Mouse (Mus musculus) forebrain, embryonic 14.5 days (tissue): ENCODE measurements around the gene Rhno1. TPM values are rescaled to one million over a fixed set of nuclear protein-coding genes. Genes with fewer than 3 reads are reported as not detected.
A peak's percentile ranks its signal among the peaks of the same experiment; 100 is the strongest.

ENCODE experiments used
- ATAC-seq: fragments of 200-750 bp; cut with Nextera tagmentation; 2 replicates; pipeline ENCODE4 v1.8.0; 2017; ENCODE audit warnings: mild to moderate bottlenecking, moderate library complexity
- DNase-seq: peaks from one replicate; pipeline ENCODE4 v3.0.0-alpha.2; 2015; ENCODE audit warnings: low spot score
- H3K27ac ChIP-seq: fragments of 300-500 bp; sonication (generic); 2 replicates; pipeline ENCODE4 v1.5.1; 2014; ENCODE audit warnings: low read depth, mild to moderate bottlenecking, control low read depth, low read length, moderate library complexity
- H3K27me3 ChIP-seq: fragments of 300-500 bp; sonication (generic); replicated peaks from 2 replicates; pipeline ENCODE4 v1.6.1; 2014; ENCODE audit warnings: low read length, control low read depth, mixed read lengths; ENCODE audit not compliant: control insufficient read depth, insufficient read depth
- H3K36me3 ChIP-seq: fragments of 300-500 bp; sonication (generic); 2 replicates; pipeline ENCODE4 v1.6.1; 2014; ENCODE audit warnings: low read length, control low read depth; ENCODE audit not compliant: control insufficient read depth, insufficient read depth
- H3K4me1 ChIP-seq: fragments of 300-500 bp; sonication (generic); 2 replicates; pipeline ENCODE4 v1.6.1; 2014; ENCODE audit warnings: antibody characterized with exemption, low read length, control low read depth; ENCODE audit not compliant: control insufficient read depth, insufficient read depth
- H3K4me2 ChIP-seq: fragments of 300-500 bp; sonication (generic); 2 replicates; pipeline ENCODE4 v1.6.1; 2014; ENCODE audit warnings: mild to moderate bottlenecking, control low read depth, low read length
- H3K4me3 ChIP-seq: fragments of 300-500 bp; sonication (generic); 2 replicates; pipeline ENCODE4 v1.5.1; 2014; ENCODE audit warnings: low read depth, low read length, control low read depth
- H3K9ac ChIP-seq: fragments of 300-500 bp; sonication (generic); 2 replicates; pipeline ENCODE4 v1.6.1; 2014; ENCODE audit warnings: mild to moderate bottlenecking, low read length, control low read depth, moderate library complexity
- H3K9me3 ChIP-seq: fragments of 300-500 bp; sonication (generic); replicated peaks from 2 replicates; pipeline ENCODE4 v1.6.1; 2016; ENCODE audit warnings: low read length, control low read depth, mixed read lengths; ENCODE audit not compliant: control insufficient read depth
- WGBS: fragments of 180-500 bp; shearing (Covaris S2); extraction: QIAGEN DNeasy Blood & Tissue Kit; methylation state at CpG from one replicate; pipeline ENCODE4 v1.1.7; 2014; 5-methylcytosine and 5-hydroxymethylcytosine counted together
- polyA plus RNA-seq: library from polyadenylated mRNA; unstranded; fragments of >200 nt; fragmentation: Nextera tagmentation; extraction: Ambion mirVana; gene quantifications from 2 replicates; pipeline ENCODE4 v1.2.1, GENCODE M21; 2014

The Rhno1 gene
- 128 and 131 TPM in 2 replicates for polyA plus RNA-seq

GRCm38 (mm10) chr6:128362381-128363006 lies at the start of gene Rhno1, which contains the start of gene Foxm1:
TSS of gene Rhno1 (minus strand) at chr6:128362911.
TSS of gene Foxm1 (plus strand) at chr6:128362967.
- Histone ChIP-seq H3K36me3 (peaks cover 34% of the 10 kb centered on the region), H3K9me3 (no peaks in the 10 kb centered on the region), H3K27ac (peak within 1 kb of the TSS; percentile 91), H3K4me2 (peak within 1 kb of the TSS; percentile 90), H3K4me3 (peak within 1 kb of the TSS; percentile 88), H3K9ac (peak within 1 kb of the TSS; percentile 93), H3K4me1 (peaks cover 12% of the 10 kb centered on the region), H3K27me3 (no peaks in the 10 kb centered on the region)
- WGBS: under 1% methylated on average over 72 of the region's 76 CpGs
- DNase-seq (peak; percentile 92), ATAC-seq (peak; percentile 90)

- H3K27ac ChIP-seq: no peak overlapping the region
- H3K36me3 ChIP-seq: peaks cover 65% of the 10 kb centered on the region
- ATAC-seq (peak; percentile 54), DNase-seq (peak; percentile 83)
- no peaks in the 10 kb centered on the region for H3K9me3 ChIP-seq
- no peak overlapping the region for H3K4me2 ChIP-seq
- no peak overlapping the region for H3K9ac ChIP-seq
- no peak overlapping the region for H3K4me3 ChIP-seq
- 16% methylated on average over 3 of the region's 3 CpGs for WGBS
- no peaks in the 10 kb centered on the region for H3K27me3 ChIP-seq
- H3K4me1 ChIP-seq: no peaks in the 10 kb centered on the region
Measured at GRCm38 (mm10) chr6:128411115-128411514, 48.4 kb upstream of the Rhno1 start.

GRCm38 (mm10) chr6:128410305-128410704 lies 47.6 kb upstream of the Rhno1 start:
- Histone ChIP-seq H3K27ac (no peak overlapping the region), H3K9me3 (no peaks in the 10 kb centered on the region), H3K36me3 (peaks cover 67% of the 10 kb centered on the region), H3K4me2 (no peak overlapping the region), H3K27me3 (no peaks in the 10 kb centered on the region), H3K4me1 (no peaks in the 10 kb centered on the region), H3K4me3 (no peak overlapping the region), H3K9ac (no peak overlapping the region)
- DNase-seq: no peak
- WGBS: 93% methylated on average over 13 of the region's 13 CpGs
- no peak for ATAC-seq

GRCm38 (mm10) chr6:128408544-128409125 lies 45.9 kb upstream of the Rhno1 start:
- ATAC-seq (no peak), DNase-seq (no peak)
- Histone ChIP-seq H3K9ac (no peak overlapping the region), H3K4me3 (no peak overlapping the region), H3K4me2 (no peak overlapping the region), H3K27me3 (no peaks in the 10 kb centered on the region), H3K27ac (no peak overlapping the region), H3K36me3 (peaks cover 61% of the 10 kb centered on the region), H3K9me3 (no peaks in the 10 kb centered on the region), H3K4me1 (no peaks in the 10 kb centered on the region)
- WGBS: 93% methylated on average over 7 of the region's 7 CpGs

- Histone ChIP-seq H3K27me3 (no peaks in the 10 kb centered on the region), H3K36me3 (peaks cover 34% of the 10 kb centered on the region), H3K4me3 (no peak overlapping the region), H3K9ac (no peak overlapping the region), H3K4me1 (no peaks in the 10 kb centered on the region), H3K9me3 (no peaks in the 10 kb centered on the region), H3K4me2 (no peak overlapping the region), H3K27ac (no peak overlapping the region)
- WGBS: 57% methylated on average over 5 of the region's 5 CpGs
- DNase-seq (peak; percentile 11), ATAC-seq (no peak)
Measured at GRCm38 (mm10) chr6:128404708-128405107, 42.0 kb upstream of the Rhno1 start.

GRCm38 (mm10) chr6:128399421-128400185 lies 36.9 kb upstream of the Rhno1 start:
- ATAC-seq (peak; percentile 84), DNase-seq (peak; percentile 53)
- 45% methylated on average over 21 of the region's 21 CpGs for WGBS
- no peaks in the 10 kb centered on the region for H3K36me3 ChIP-seq
- H3K27ac ChIP-seq: peak overlapping the region; percentile 48
- H3K9me3 ChIP-seq: no peaks in the 10 kb centered on the region
- H3K9ac ChIP-seq: peak overlapping the region; percentile 50
- no peaks in the 10 kb centered on the region for H3K27me3 ChIP-seq
- no peaks in the 10 kb centered on the region for H3K4me1 ChIP-seq
- H3K4me3 ChIP-seq: peak overlapping the region; percentile 1; the same call in 1 of the 2 replicates
- H3K4me2 ChIP-seq: peak overlapping the region; percentile 42

GRCm38 (mm10) chr6:128398996-128399395 lies 36.3 kb upstream of the Rhno1 start, which contains the start of gene Nrip2:
TSS of gene Nrip2 (plus strand) at chr6:128399296.
- Histone ChIP-seq H3K4me3 (peak within 1 kb of the TSS; percentile 1; the same call in 1 of the 2 replicates), H3K27me3 (no peaks in the 10 kb centered on the region), H3K9ac (peak within 1 kb of the TSS; percentile 50), H3K27ac (peak within 1 kb of the TSS; percentile 48), H3K36me3 (no peaks in the 10 kb centered on the region), H3K4me1 (no peaks in the 10 kb centered on the region), H3K9me3 (no peaks in the 10 kb centered on the region), H3K4me2 (peak within 1 kb of the TSS; percentile 42)
- DNase-seq (no peak), ATAC-seq (no peak)
- 78% methylated on average over 3 of the region's 3 CpGs for WGBS

GRCm38 (mm10) chr6:128397574-128398261 lies 35.0 kb upstream of the Rhno1 start:
- Histone ChIP-seq H3K27me3 (no peaks in the 10 kb centered on the region), H3K4me3 (no peak overlapping the region), H3K4me1 (no peaks in the 10 kb centered on the region), H3K9ac (no peak overlapping the region), H3K36me3 (no peaks in the 10 kb centered on the region), H3K27ac (no peak overlapping the region), H3K9me3 (no peaks in the 10 kb centered on the region), H3K4me2 (no peak overlapping the region)
- DNase-seq (no peak), ATAC-seq (no peak)
- WGBS: 84% methylated on average over 7 of the region's 7 CpGs
